Mouse (Mus musculus) testis, postnatal 14 days (tissue): Measurements from ENCODE around the gene Junb.

Experiments used
- DNase-seq: peaks from one replicate; pipeline ENCODE4 v3.0.0; 2021; ENCODE audit warnings: low spot score

The Junb gene

DNA sequence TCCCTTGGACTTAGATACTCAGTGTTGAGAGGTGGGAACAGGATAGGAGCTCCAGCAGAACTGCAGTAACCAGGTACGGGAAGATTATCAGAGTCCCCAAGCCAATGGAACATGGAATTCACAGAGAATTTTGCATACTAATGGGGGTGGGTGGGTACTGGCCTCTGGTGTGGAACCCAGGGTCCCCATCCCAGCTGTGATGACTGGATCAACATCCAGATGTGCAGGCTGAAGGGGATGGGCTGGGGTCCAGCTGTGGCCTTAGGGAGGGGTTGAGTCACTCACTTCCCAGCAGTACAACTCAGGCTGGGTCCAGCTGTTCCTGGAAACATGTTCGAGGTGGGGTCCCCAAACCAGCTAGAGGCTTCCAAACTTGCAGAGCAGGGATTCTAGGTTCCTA is 9.4 kb upstream of the Junb start:
- no peak for DNase-seq

DNA sequence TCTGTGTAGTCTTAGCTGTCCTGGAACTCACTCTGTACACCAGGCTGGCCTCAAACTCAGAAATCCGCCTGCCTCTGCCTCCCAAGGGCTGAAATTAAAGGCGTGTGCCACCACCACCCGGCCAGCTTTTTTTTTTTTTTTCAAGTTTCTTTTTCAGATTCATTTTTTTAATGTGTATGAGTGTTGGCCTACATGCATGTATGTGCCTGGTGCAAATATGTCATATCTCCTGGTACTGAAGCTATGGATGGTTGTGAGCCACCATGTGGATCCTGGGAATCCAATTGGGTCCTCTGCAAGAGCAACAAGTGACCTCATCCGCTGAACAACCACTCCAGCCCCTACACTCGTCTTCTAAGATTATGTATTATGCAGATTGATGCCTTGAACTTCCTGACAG is 8.9 kb upstream of the Junb start:
- no peak for DNase-seq

DNA sequence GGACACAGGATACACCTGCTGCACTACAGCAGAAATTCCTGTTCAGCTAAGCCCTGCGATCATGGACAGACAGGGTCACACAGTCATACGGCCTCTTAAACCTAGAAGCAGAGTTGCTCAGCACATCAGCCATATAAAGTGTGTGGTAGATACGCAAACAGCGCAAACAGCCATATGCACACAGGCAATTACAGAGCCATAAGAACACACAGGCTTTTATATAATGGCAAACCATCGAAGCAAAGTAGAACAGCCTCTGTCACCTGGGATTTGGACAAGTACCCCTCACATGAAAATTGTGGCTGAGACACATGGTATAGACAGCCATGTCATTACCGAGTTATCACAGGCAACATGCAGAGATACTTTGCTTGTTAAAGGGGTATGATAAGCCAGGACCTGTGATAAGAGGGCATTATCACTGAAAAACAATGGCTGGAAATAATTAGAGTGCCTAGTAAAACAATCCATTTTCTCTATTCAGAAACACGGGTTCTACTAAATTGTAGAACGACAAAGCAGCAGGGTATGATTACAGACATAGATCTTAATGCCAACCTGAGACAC is 7.9 kb upstream of the Junb start:
- no peak for DNase-seq

DNA sequence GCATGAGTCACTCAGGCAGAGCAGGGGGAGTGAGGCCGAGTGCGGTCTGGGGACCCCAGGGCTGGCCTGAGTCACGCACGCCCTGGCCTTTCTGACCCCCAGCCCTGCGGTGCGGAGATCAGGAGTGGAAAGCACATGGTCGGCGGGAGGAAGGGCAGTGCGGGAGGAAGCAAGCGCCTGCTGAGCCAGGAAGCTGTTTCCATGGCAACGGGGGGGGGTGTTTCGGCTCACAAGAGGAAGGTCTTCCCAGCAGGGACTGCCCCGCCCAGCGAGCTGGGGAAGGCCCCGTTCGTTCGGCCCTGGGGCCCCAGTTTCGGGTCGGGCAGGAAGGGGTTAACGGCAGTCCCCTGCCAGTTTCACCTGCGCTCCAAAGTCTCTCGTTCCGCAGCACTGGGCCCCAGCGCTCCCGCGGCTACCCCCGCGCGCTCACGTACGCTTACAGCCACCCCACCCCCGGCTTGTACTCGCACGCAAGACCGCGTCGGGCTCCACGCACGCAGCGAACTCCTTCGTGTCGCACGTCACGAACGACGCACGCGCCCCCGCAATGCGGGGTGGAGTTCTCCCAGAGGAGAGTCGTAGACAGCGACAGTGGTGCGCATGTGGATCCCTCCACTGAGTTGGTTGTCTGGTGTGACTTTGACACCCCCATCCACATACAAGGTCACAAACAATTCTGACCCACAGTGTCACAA is 7.3 kb upstream of the Junb start:
- DNase-seq = peak; percentile 86

DNA sequence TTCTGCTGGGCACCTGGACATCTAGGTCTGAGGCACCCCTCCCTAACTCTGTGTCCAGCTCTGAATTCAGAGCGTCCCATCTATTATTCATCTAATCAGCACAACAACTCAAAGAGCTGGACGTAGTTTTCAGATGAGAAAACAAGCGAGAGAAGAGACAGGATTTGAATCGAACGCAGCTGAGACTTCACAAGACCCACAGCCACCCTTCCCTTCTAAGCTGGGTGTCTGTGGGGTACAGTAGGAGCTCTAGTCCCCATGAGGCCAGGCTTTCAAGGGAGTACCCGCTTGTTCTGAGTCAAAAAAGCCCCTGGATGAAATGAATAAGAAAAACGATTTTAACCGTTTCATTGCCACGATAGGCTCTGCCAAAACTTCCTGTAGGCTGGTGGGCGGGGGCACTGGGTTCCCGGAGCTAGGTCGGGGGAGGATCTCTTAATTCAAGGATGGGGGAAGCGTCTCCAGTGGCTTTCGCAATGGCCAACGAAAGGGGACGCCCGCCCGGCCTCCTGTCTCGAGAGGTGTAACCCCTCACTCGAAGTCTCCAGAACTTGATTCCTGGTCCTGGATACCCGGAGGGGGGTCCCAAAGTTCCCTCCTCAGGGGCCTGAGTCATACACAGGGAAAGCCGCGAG is 6.6 kb upstream of the Junb start:
- DNase-seq = no peak

DNA sequence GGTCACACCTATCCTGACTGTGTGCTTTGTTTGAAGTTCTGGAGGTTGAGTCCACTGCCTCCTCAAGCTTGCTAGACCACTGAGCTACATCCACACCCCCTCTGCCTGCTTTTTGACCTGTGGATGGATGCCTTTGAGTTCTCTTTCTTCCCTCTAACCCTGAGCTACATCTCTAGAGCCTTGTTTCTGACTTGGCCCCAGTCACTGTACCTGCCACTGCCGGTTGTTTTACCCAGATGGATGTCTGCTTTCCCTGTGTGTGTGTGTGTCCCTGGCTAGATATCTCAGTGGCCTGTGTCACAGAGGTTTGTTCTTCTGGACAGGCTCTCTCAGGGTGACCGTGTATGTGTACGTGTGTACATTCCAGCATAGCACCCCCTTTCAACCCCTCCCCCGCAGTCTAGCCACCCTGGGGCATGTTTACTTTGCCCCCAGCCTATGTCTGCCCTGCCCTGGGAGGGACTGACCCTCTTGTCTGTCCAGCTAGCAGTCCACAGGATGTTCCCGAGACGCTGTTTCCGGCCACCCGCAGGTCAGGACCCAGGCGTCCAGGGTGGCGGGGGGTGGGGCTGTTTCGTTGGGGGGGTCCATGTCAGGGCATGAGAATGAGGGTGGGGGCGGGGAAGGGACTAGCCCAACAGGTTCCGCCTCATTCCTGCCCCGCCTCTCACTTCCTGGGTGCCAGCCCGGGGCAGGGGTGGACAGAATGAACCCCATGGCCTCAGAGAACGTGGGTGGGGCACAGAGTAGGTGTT is 6.0 kb upstream of the Junb start:
- DNase-seq = no peak

DNA sequence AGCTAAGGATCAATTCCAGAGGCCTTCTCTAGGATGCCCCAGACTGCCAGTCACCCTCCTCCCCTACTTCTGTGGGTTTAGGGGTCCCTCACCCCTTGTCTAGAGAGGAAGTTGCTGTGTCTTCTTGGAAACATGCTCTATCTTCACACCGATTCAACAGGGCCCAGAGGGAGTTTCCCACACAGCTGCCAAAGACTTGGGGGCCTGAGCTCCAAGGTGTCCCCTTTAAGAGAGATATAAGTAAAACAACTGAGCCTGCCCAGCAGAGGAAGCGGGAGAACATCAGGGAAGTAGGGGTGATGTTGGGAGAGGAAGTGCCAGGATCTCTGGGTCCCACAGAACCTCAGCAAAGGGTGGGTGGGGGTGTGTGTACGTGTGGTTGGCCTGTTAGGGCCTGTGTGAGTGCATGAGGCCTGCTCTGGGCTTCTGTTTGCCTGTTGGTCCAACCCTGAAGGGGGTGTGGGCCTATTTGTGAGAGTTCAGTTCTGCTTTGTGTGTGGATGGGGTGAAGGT is 4.0 kb upstream of the Junb start:
- DNase-seq = no peak

DNA sequence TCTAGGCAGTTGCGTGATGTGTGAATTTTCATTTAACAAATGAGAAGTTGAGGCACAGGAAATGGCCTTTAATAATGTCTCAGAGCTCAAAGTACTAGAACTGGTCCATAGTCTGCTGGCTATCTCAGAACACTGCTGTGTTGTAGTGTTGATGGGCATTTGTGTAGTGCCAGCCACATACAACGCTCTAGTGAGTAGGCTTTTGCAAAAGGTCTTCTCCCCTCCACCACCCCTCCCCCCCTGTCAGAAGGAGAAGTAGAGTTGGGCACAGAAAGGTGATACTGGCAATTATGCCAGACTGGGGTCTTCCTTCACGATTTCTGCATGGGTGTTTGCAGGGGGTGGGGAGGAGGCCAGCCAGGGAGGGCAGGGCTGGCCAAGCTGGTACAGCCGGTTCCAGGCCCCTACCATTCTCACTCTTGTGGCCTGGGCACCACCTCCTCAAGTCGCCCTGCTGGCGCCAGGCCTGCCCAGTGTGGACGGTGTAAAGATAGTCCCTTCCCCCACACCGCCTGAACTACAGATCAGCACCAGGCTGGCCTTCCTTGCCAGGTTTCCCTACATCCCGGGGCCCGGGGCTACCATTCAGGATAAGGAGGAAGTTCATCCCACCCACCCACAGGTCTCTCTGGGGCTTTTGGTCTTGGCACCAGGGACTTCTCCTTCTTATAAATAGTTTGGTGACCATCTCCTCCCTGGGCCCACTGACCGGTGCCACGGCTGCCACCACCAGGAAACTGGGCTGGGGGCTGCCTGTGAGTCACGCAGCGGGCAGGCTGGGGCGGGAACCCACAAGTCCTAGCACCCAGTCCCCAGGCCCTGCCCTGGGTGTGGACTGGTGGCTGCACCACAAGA is 3.4 kb upstream of the Junb start:
- no peak for DNase-seq

DNA sequence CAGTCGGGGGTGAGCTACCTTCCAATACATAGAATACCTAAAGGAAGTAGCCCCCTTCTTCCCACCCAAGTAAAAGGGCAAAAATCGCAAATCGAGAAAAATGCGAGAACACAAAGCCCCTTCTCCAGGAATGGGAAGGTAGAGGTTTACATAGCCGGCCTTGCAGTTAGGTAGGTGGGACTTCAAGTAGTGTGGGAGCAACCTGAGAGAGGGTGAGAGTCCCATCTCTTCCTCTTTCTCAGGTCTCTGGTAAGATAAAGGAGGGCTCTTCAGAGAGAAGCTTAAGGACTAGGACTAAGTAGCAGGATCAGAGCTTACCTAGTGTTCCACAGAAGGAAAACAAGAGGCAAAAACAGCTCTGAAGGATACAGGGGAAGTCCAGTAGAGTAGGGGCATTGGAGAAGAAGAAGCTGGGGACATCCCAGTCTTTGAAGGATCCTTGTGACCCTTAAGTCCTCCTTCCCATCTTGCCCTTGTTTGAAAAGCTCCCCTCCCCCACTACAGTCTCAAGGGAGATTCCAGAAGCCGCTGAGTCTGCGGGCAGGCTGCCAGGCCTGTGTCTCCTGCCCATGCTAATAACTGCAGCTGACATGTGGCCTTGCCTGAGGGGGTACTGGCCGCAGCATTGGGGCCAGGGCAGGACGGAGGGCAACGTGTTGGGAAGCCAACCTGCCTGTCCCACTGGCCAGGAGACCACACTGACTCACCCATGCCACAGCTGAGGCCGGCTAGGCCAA is 2.3 kb upstream of the Junb start:
- peak; percentile 57 for DNase-seq

DNA sequence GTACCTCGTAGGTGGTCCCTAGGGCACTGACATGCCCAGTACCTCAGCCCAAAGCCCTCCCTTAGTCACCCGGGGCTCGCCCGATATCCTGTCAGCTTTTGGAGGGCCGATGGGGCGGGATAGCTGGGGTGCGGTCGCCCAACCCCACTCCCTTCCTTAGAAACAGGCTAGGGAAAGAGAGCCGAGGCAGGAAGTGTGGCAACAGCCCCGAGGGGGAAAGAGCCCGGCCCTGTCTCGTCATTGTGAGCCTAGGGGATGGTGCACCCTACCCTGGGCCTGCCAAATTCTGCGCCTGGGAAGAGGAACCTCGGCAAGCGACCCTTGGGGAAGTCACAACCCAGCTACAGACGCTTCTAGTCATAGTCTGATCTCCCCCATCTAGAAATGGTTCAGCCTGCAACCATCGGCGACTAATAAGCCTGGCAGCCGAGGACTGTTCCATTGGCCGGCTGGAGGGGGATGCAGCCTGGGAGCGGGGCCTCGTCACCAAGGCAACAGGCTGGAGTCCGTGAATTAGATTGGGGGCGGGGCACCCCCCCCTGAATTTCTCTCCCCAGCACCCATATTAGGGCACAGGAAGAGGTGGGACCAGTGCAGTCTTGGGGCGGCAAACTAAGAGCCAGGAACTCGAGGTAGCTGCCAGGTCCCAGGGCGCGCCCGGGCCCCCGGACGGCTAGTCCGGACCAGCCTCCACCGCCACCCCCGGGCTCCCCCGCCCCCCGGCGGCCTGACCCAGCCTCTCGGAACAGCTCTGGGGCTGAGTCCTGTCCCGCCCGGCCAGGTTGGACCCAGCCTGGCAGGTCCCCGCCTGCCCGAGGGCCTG is 1.3 kb upstream of the Junb start:
- peak; percentile 86 for DNase-seq

DNA sequence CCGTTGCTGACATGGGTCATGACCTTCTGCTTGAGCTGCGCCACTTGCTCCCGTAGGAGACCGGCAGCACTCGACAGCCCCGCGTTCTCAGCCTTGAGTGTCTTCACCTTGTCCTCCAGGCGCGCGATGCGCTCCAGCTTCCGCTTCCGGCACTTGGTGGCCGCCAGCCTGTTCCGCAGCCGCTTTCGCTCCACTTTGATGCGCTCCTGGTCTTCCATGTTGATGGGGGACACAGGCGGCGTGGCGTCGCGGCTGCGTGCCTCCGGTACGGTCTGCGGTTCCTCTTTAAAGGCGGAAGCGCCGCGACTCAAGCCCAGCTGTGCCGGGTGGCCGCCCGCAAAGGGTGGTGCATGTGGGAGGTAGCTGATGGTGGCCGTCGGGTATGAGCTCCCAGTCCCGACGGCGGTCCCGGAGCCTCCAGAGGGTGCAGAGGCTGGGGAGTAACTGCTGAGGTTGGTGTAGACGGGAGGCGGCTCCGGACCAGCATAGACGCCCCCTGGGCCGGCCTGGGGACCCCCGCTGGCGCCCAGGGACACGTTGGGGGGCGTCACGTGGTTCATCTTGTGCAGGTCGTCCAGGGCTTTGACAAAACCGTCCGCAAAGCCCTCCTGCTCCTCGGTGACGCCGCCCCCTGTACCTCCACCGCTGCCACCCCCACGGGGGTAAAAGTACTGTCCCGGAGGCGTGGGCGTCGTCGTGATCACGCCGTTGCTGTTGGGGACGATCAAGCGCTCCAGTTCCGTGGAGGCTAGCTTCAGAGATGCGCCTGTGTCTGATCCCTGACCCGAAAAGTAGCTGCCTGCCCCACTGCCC is 877 bp downstream of the Junb start:
- DNase-seq = peak; percentile 64

DNA sequence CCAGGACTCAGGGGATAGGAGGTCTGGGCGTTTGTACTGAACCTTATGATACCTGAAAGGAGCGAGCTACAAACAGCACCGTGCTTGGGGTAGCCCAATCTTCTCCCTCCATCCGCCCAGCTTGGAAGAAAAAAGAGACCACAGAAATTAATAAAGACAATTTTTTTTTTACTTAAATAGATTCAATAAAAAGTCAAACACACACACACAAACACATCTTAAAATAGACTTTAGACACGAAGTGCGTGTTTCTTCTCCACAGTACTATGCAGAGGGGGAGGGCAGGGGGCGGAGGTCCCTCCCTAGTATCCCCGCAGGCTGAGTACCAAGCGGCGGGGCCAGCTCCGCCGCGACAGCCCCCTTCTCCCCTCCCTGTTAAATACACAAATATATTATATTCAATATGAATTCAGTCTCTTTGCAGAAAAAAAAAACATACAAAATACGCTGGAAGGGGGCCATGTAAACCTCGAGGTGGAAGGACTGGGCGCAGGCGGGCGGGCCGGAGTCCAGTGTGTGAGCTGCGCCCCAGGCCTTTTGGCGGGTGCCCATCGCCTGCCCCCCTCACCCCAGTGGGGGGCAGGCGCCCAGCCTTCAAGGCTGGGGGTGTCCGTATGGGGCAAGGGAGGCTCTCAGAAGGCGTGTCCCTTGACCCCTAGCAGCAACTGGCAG is 1.6 kb downstream of the Junb start:
- DNase-seq = no peak

DNA sequence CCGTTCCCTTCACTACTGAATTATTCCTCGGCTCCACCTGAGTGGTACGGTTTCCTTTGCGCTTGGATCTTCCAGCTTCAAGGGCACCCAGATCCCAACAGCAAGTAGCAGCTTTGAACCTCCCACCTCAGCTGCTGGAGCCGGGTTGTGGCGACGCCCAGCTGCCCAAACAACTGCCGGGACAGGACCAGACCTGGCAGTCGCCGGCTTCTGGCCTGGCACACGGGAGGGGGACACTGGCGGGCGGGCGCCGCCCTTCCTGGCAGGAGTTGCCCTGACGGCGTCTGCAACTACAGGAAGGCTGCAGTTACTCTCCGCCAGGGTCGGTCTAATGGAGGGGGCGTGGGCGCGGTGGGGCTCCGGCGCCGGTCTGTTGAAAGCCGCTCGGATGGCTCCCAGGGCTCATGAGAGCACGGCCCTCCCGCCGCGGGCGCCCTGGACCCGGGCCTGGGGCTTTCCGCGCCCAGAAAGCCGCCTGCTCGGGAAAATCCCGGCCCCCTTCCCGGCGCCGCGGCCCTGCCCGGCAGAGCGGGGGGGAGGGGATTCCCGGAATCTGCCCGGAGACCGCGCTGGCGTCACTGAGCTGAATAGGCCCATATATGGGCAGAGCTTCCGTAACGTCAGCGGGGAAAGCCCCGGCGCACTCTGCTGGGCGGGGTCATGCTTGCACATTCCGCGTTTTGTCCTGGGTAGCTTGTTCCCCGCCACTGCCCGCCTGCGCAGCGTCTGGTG is 2.3 kb downstream of the Junb start:
- DNase-seq = peak; percentile 93

DNA sequence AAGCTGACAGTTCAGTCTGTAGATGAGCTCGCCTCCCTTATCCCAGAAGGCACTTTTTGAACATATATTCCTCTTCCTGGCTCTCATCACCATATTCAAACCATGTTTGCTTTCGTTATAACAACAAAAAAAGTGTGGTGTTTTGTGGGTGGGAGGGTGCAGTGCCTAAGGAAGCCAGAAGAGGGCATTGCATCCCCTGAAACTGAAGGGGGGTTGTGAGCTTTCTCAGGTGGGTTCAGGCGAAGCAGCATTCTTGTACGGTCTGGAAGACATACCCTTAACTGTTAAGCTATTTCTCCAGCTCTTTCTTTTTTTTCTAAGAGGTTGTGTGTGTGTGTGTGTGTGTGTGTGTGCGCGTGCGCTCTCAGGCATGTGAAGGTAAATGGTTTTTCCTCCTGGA is 3.1 kb downstream of the Junb start:
- no peak for DNase-seq

DNA sequence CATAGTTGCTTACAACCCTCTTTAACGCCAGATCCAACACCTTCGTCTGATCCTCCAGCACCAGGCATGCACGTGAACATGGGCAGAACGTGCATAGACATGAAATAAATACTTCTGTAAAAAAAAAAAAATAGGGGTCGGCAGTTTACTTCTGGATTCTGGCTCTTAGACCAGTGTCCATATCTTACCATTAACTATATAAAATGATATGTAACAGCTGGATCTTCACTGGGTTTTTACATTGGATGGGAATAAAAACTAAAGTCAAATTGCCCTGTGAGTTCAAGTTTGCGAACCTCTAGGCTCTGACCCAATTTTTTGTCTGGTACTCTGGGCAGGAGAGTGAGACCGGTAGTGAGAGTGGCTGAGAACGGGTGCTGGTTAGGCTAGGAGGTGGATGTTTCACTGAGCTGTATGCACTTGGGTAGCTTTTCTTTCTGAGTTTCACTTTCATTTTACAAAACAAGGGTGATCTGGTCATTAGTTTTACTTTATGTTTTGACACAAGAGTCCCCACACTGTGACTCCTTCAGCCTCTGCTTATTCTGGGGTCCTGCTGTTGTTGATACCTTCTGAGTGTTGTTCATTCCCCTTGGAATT is 3.9 kb downstream of the Junb start:
- no peak for DNase-seq

DNA sequence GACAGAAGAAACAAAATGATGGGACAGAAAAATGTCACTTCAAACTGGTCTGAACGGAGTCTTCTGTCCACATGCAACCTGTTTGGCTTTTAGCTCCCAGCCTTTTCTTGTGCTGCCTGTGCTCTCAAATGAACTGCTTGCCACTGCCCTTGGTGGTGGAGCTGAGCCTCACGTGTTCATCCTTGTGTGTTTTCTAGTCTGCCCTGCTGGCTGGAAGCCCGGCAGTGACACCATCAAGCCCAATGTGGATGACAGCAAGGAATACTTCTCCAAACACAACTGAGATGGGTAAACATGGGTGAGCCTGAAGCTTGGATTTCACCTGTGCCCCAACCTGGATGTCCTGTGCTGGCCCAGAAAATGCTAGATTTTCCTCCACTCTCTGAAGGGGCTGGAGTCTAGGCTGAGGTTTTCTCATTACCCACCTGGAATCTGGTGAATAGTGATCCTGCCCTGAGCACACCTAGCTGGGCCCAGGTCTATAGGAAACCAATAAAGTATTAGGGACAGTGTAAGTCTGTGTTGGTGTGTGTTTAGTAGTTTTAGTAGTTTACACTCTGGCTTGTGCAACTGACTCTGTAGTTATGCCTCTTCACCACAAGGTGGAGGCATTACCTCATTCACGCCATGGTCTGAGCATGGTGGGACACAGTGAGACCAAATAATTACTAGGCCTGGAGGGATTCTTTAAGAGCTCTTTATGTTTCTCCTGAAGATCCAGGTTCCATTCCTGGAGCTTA is 4.5 kb downstream of the Junb start:
- DNase-seq = no peak

DNA sequence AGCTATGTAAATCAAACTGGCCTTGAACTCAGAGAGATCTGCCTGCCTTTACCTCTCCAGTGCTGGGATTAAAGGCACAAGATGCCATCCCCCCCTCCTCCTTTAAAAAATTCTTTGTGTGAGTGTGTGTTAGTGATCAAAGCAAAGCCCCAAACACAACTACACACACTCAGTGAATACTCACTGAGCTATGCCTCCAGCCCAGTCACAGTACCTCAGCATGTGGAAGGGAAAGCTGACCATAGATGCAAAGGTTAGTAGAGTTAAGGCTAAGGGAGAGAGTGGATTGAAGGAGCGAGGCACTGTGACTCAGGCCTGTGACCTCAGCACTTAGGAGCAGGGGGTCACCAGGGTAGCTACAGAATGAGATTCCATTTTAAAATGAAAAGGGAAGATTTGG is 5.4 kb downstream of the Junb start:
- no peak for DNase-seq
